Mouse (Mus musculus): Measurements from ENCODE around the gene Cldn22. TPM values are rescaled to one million over a fixed set of nuclear protein-coding genes. Genes with fewer than 3 reads are reported as not detected.
A peak's percentile ranks its signal among the peaks of the same experiment; 100 is the strongest.

Gene Cldn22
- polyA plus RNA-seq, 1 experiment from 2014 or later = not detected

- Histone ChIP-seq H3K36me3 (peaks cover 90% of the 10 kb centered on the region), H3K27me3 (no peaks in the 10 kb centered on the region), H3K4me1 (peaks cover 10% of the 10 kb centered on the region; the same call in 1 of the 2 replicates), H3K4me3 (replicated peaks) (no peak overlapping the region), H3K4me2 (no peak overlapping the region), H3K9me3 (replicated peaks) (no peaks in the 10 kb centered on the region), H3K9ac (no peak overlapping the region), H3K27ac (no peak overlapping the region)
- ATAC-seq (replicated peaks; ENCODE audit: low FRiP score) = no peak
- WGBS = 81% methylated on average over 7 of the region's 7 CpGs
Measured at GRCm38 (mm10) chr8:47843063-47843462, 18.8 kb downstream of the Cldn22 start.

- Histone ChIP-seq H3K9me3 (replicated peaks) (no peaks in the 10 kb centered on the region), H3K4me1 (peaks cover 10% of the 10 kb centered on the region; the same call in 1 of the 2 replicates), H3K9ac (no peak overlapping the region), H3K4me2 (no peak overlapping the region), H3K36me3 (peaks cover 91% of the 10 kb centered on the region), H3K27ac (no peak overlapping the region), H3K27me3 (no peaks in the 10 kb centered on the region), H3K4me3 (replicated peaks) (no peak overlapping the region)
- 95% methylated on average over 10 of the region's 10 CpGs for WGBS
- no peak for ATAC-seq (replicated peaks; ENCODE audit: low FRiP score)
Measured at GRCm38 (mm10) chr8:47843651-47844050, 19.4 kb downstream of the Cldn22 start.

- Histone ChIP-seq H3K4me2 (no peak overlapping the region), H3K4me3 (replicated peaks) (no peak overlapping the region), H3K27me3 (no peaks in the 10 kb centered on the region), H3K4me1 (peaks cover 10% of the 10 kb centered on the region; the same call in 1 of the 2 replicates), H3K36me3 (peaks cover 92% of the 10 kb centered on the region), H3K9me3 (replicated peaks) (no peaks in the 10 kb centered on the region), H3K27ac (0 out of 2 replicates have a peak overlapping the region, but pooled peaks have one; percentile 16), H3K9ac (no peak overlapping the region)
- ATAC-seq (replicated peaks; ENCODE audit: low FRiP score) = no peak; the same call in 1 of the 2 replicates
- 47% methylated on average over 13 of the region's 13 CpGs for WGBS
Measured at GRCm38 (mm10) chr8:47845956-47846355, 21.7 kb downstream of the Cldn22 start.

- WGBS = 94% methylated on average over 14 of the region's 14 CpGs
- ATAC-seq (replicated peaks; ENCODE audit: low FRiP score) = no peak
- Histone ChIP-seq H3K9me3 (replicated peaks) (no peaks in the 10 kb centered on the region), H3K4me3 (replicated peaks) (no peak overlapping the region), H3K27me3 (no peaks in the 10 kb centered on the region), H3K9ac (no peak overlapping the region), H3K4me2 (no peak overlapping the region), H3K4me1 (peaks cover 15% of the 10 kb centered on the region), H3K27ac (no peak overlapping the region), H3K36me3 (peaks cover 92% of the 10 kb centered on the region)
Measured at GRCm38 (mm10) chr8:47847161-47847560, 22.9 kb downstream of the Cldn22 start.

- Histone ChIP-seq H3K4me3 (replicated peaks) (no peak overlapping the region), H3K9me3 (replicated peaks) (no peaks in the 10 kb centered on the region), H3K4me1 (peaks cover 23% of the 10 kb centered on the region), H3K27ac (no peak overlapping the region), H3K36me3 (peaks cover 85% of the 10 kb centered on the region), H3K27me3 (no peaks in the 10 kb centered on the region), H3K9ac (no peak overlapping the region), H3K4me2 (no peak overlapping the region)
- WGBS = 91% methylated on average over 6 of the region's 6 CpGs
- no peak for ATAC-seq (replicated peaks; ENCODE audit: low FRiP score)
Measured at GRCm38 (mm10) chr8:47847931-47848330, 23.6 kb downstream of the Cldn22 start.

- WGBS = 82% methylated on average over 8 of the region's 8 CpGs
- no peak for ATAC-seq (replicated peaks; ENCODE audit: low FRiP score)
- H3K36me3 ChIP-seq = peaks cover 80% of the 10 kb centered on the region
- no peaks in the 10 kb centered on the region for H3K27me3 ChIP-seq
- no peak overlapping the region for H3K27ac ChIP-seq
- H3K4me1 ChIP-seq = peaks cover 26% of the 10 kb centered on the region
- H3K4me3 ChIP-seq (replicated peaks) = no peak overlapping the region
- no peak overlapping the region for H3K4me2 ChIP-seq
- H3K9ac ChIP-seq = no peak overlapping the region
- no peaks in the 10 kb centered on the region for H3K9me3 ChIP-seq (replicated peaks)
Measured at GRCm38 (mm10) chr8:47849842-47850241, 25.6 kb downstream of the Cldn22 start.

- peak; percentile 63; the same call in 1 of the 2 replicates for ATAC-seq (replicated peaks; ENCODE audit: low FRiP score)
- Histone ChIP-seq H3K4me1 (peaks cover 17% of the 10 kb centered on the region), H3K36me3 (peaks cover 80% of the 10 kb centered on the region), H3K4me2 (peak overlapping the region; percentile 40), H3K27me3 (no peaks in the 10 kb centered on the region), H3K27ac (peak overlapping the region; percentile 76), H3K4me3 (replicated peaks) (peak overlapping the region; percentile 4; the same call in 1 of the 2 replicates), H3K9me3 (replicated peaks) (no peaks in the 10 kb centered on the region), H3K9ac (no peak overlapping the region)
- 41% methylated on average over 12 of the region's 12 CpGs for WGBS
Measured at GRCm38 (mm10) chr8:47851824-47852502, 27.7 kb downstream of the Cldn22 start.

GRCm38 (mm10) chr8:47852737-47853136 is 28.5 kb downstream of the Cldn22 start:
- no peaks in the 10 kb centered on the region for H3K9me3 ChIP-seq (replicated peaks)
- no peak for ATAC-seq (replicated peaks; ENCODE audit: low FRiP score)
- H3K4me1 ChIP-seq = peaks cover 17% of the 10 kb centered on the region
- H3K27me3 ChIP-seq = no peaks in the 10 kb centered on the region
- H3K9ac ChIP-seq = no peak overlapping the region
- H3K27ac ChIP-seq = 0 out of 2 replicates have a peak overlapping the region, but pooled peaks have one; percentile 76
- WGBS = 70% methylated on average over 5 of the region's 5 CpGs
- no peak overlapping the region for H3K4me2 ChIP-seq
- H3K4me3 ChIP-seq (replicated peaks) = no peak overlapping the region
- peaks cover 80% of the 10 kb centered on the region for H3K36me3 ChIP-seq

GRCm38 (mm10) chr8:47853356-47853755 is 29.1 kb downstream of the Cldn22 start:
- Histone ChIP-seq H3K27me3 (no peaks in the 10 kb centered on the region), H3K4me2 (no peak overlapping the region), H3K9ac (no peak overlapping the region), H3K4me3 (replicated peaks) (no peak overlapping the region), H3K4me1 (peaks cover 17% of the 10 kb centered on the region), H3K36me3 (peaks cover 80% of the 10 kb centered on the region), H3K9me3 (replicated peaks) (no peaks in the 10 kb centered on the region), H3K27ac (no peak overlapping the region)
- WGBS = 87% methylated on average over 5 of the region's 5 CpGs
- ATAC-seq (replicated peaks; ENCODE audit: low FRiP score) = no peak

- WGBS = 90% methylated on average over 12 of the region's 12 CpGs
- Histone ChIP-seq H3K4me2 (no peak overlapping the region), H3K9ac (no peak overlapping the region), H3K27ac (no peak overlapping the region), H3K9me3 (replicated peaks) (no peaks in the 10 kb centered on the region), H3K27me3 (no peaks in the 10 kb centered on the region), H3K4me1 (no peaks in the 10 kb centered on the region), H3K4me3 (replicated peaks) (no peak overlapping the region), H3K36me3 (peaks cover 94% of the 10 kb centered on the region)
- ATAC-seq (replicated peaks; ENCODE audit: low FRiP score) = no peak
Measured at GRCm38 (mm10) chr8:47859259-47859658, 35.0 kb downstream of the Cldn22 start.

GRCm38 (mm10) chr8:47866568-47866967 is 42.3 kb downstream of the Cldn22 start:
- Histone ChIP-seq H3K27me3 (no peaks in the 10 kb centered on the region), H3K27ac (no peak overlapping the region), H3K9ac (no peak overlapping the region), H3K4me3 (replicated peaks) (no peak overlapping the region), H3K9me3 (replicated peaks) (no peaks in the 10 kb centered on the region), H3K4me2 (no peak overlapping the region), H3K36me3 (peaks cover 85% of the 10 kb centered on the region), H3K4me1 (peaks cover 6% of the 10 kb centered on the region; the same call in 1 of the 2 replicates)
- 0 out of 2 replicates have a peak, but pooled peaks have one; percentile 12 for ATAC-seq (replicated peaks; ENCODE audit: low FRiP score)
- WGBS = 84% methylated on average over 8 of the region's 8 CpGs

GRCm38 (mm10) chr8:47867067-47867466 is 42.8 kb downstream of the Cldn22 start:
- H3K36me3 ChIP-seq = peaks cover 83% of the 10 kb centered on the region
- H3K4me2 ChIP-seq = no peak overlapping the region
- no peaks in the 10 kb centered on the region for H3K27me3 ChIP-seq
- 21% methylated on average over 8 of the region's 8 CpGs for WGBS
- no peak overlapping the region for H3K4me3 ChIP-seq (replicated peaks)
- H3K4me1 ChIP-seq = peaks cover 6% of the 10 kb centered on the region; the same call in 1 of the 2 replicates
- H3K9ac ChIP-seq = no peak overlapping the region
- no peak overlapping the region for H3K27ac ChIP-seq
- no peaks in the 10 kb centered on the region for H3K9me3 ChIP-seq (replicated peaks)
- peak; percentile 55 for ATAC-seq (replicated peaks; ENCODE audit: low FRiP score)

Measured in kidney, embryonic 15.5 days (tissue).